Mouse (Mus musculus): ENCODE results near the gene Fopnl. TPM values are rescaled to one million over a fixed set of nuclear protein-coding genes. Genes with fewer than 3 reads are reported as not detected.
A peak's percentile ranks its signal among the peaks of the same experiment; 100 is the strongest.

Gene Fopnl
- total and polyA plus RNA-seq, 2 experiments from 2014 or later, result 83.8 to 206 TPM

- H3K4me1 ChIP-seq (ENCODE audit: insufficient read depth, low read length), result no peaks in the 10 kb centered on the region
- H3K36me3 ChIP-seq (ENCODE audit: insufficient read depth, low read length), result no peaks in the 10 kb centered on the region
- H3K4me3 ChIP-seq (ENCODE audit: low read length), result no peak overlapping the region
- no peaks in the 10 kb centered on the region for H3K9me3 ChIP-seq (ENCODE audit: low read length)
- no peak overlapping the region for H3K9ac ChIP-seq (replicated peaks; ENCODE audit: low read length)
- ATAC-seq (no peak), DNase-seq (ENCODE audit: low spot score) (no peak)
- TF ChIP-seq CTCF (IDR thresholded peaks at IDR 0.05; ENCODE audit: low read depth), result no peak
- no peak overlapping the region for H3K4me2 ChIP-seq (ENCODE audit: low read depth, low read length)
- H3K27ac ChIP-seq, result no peak overlapping the region
- 71% methylated on average over 3 of the region's 3 CpGs for WGBS
- no peaks in the 10 kb centered on the region for H3K27me3 ChIP-seq (ENCODE audit: insufficient read depth, low read length)
These were observed 27.8 kb upstream of the Fopnl start for GRCm38 (mm10) chr16:14344967-14345366.

- no peaks in the 10 kb centered on the region for H3K4me1 ChIP-seq (ENCODE audit: insufficient read depth, low read length)
- no peak for TF ChIP-seq CTCF (IDR thresholded peaks at IDR 0.05; ENCODE audit: low read depth)
- no peak overlapping the region for H3K9ac ChIP-seq (replicated peaks; ENCODE audit: low read length)
- no peaks in the 10 kb centered on the region for H3K27me3 ChIP-seq (ENCODE audit: insufficient read depth, low read length)
- H3K4me3 ChIP-seq (ENCODE audit: low read length), result no peak overlapping the region
- no peaks in the 10 kb centered on the region for H3K36me3 ChIP-seq (ENCODE audit: insufficient read depth, low read length)
- no peak overlapping the region for H3K27ac ChIP-seq
- no peak overlapping the region for H3K4me2 ChIP-seq (ENCODE audit: low read depth, low read length)
- H3K9me3 ChIP-seq (ENCODE audit: low read length), result no peaks in the 10 kb centered on the region
- DNase-seq (ENCODE audit: low spot score) (no peak), ATAC-seq (no peak)
- WGBS, result 72% methylated on average over 1 of the region's 1 CpGs
These were observed 11.0 kb upstream of the Fopnl start for GRCm38 (mm10) chr16:14328156-14328555.

GRCm38 (mm10) chr16:14320494-14320893 is 3.3 kb upstream of the Fopnl start:
- Histone ChIP-seq H3K9me3 (ENCODE audit: low read length) (no peaks in the 10 kb centered on the region), H3K4me3 (ENCODE audit: low read length) (no peak overlapping the region), H3K27me3 (ENCODE audit: insufficient read depth, low read length) (no peaks in the 10 kb centered on the region), H3K4me1 (ENCODE audit: insufficient read depth, low read length) (peaks cover 9% of the 10 kb centered on the region), H3K9ac (replicated peaks; ENCODE audit: low read length) (no peak overlapping the region), H3K27ac (no peak overlapping the region), H3K36me3 (ENCODE audit: insufficient read depth, low read length) (no peaks in the 10 kb centered on the region), H3K4me2 (ENCODE audit: low read depth, low read length) (no peak overlapping the region)
- no peak for TF ChIP-seq CTCF (IDR thresholded peaks at IDR 0.05; ENCODE audit: low read depth)
- ATAC-seq (no peak), DNase-seq (ENCODE audit: low spot score) (no peak)
- WGBS, result 38% methylated on average over 1 of the region's 1 CpGs

GRCm38 (mm10) chr16:14319681-14320080 is 2.5 kb upstream of the Fopnl start:
- ATAC-seq (no peak), DNase-seq (ENCODE audit: low spot score) (no peak)
- Histone ChIP-seq H3K4me3 (ENCODE audit: low read length) (no peak overlapping the region), H3K36me3 (ENCODE audit: insufficient read depth, low read length) (no peaks in the 10 kb centered on the region), H3K9me3 (ENCODE audit: low read length) (no peaks in the 10 kb centered on the region), H3K4me2 (ENCODE audit: low read depth, low read length) (no peak overlapping the region), H3K9ac (replicated peaks; ENCODE audit: low read length) (no peak overlapping the region), H3K4me1 (ENCODE audit: insufficient read depth, low read length) (peaks cover 11% of the 10 kb centered on the region), H3K27me3 (ENCODE audit: insufficient read depth, low read length) (no peaks in the 10 kb centered on the region), H3K27ac (no peak overlapping the region)
- 83% methylated on average over 3 of the region's 3 CpGs for WGBS
- no peak for TF ChIP-seq CTCF (IDR thresholded peaks at IDR 0.05; ENCODE audit: low read depth)

GRCm38 (mm10) chr16:14312914-14313313 is 4.3 kb downstream of the Fopnl start:
- H3K9ac ChIP-seq (replicated peaks; ENCODE audit: low read length), result no peak overlapping the region
- H3K4me3 ChIP-seq (ENCODE audit: low read length), result no peak overlapping the region
- H3K9me3 ChIP-seq (ENCODE audit: low read length), result no peaks in the 10 kb centered on the region
- no peak overlapping the region for H3K4me2 ChIP-seq (ENCODE audit: low read depth, low read length)
- TF ChIP-seq CTCF (IDR thresholded peaks at IDR 0.05; ENCODE audit: low read depth), result no peak
- ATAC-seq (no peak), DNase-seq (ENCODE audit: low spot score) (no peak)
- WGBS, result 90% methylated on average over 7 of the region's 7 CpGs
- peaks cover 11% of the 10 kb centered on the region for H3K4me1 ChIP-seq (ENCODE audit: insufficient read depth, low read length)
- H3K27ac ChIP-seq, result no peak overlapping the region
- H3K36me3 ChIP-seq (ENCODE audit: insufficient read depth, low read length), result peaks cover 14% of the 10 kb centered on the region; the same call in 1 of the 2 replicates
- H3K27me3 ChIP-seq (ENCODE audit: insufficient read depth, low read length), result no peaks in the 10 kb centered on the region

- no peaks in the 10 kb centered on the region for H3K27me3 ChIP-seq (ENCODE audit: insufficient read depth, low read length)
- DNase-seq (ENCODE audit: low spot score), result peak; percentile 71
- H3K27ac ChIP-seq, result no peak overlapping the region
- WGBS, result 51% methylated on average over 6 of the region's 6 CpGs
- ATAC-seq, result no peak
- no peak overlapping the region for H3K4me2 ChIP-seq (ENCODE audit: low read depth, low read length)
- no peak overlapping the region for H3K4me3 ChIP-seq (ENCODE audit: low read length)
- peaks cover 10% of the 10 kb centered on the region for H3K4me1 ChIP-seq (ENCODE audit: insufficient read depth, low read length)
- TF ChIP-seq CTCF (IDR thresholded peaks at IDR 0.05; ENCODE audit: low read depth), result peak; percentile 79
- H3K9me3 ChIP-seq (ENCODE audit: low read length), result no peaks in the 10 kb centered on the region
- H3K36me3 ChIP-seq (ENCODE audit: insufficient read depth, low read length), result peaks cover 22% of the 10 kb centered on the region
- H3K9ac ChIP-seq (replicated peaks; ENCODE audit: low read length), result no peak overlapping the region
These were observed 5.8 kb downstream of the Fopnl start for GRCm38 (mm10) chr16:14311371-14311770.

- peaks cover 24% of the 10 kb centered on the region for H3K36me3 ChIP-seq (ENCODE audit: insufficient read depth, low read length)
- no peak overlapping the region for H3K4me3 ChIP-seq (ENCODE audit: low read length)
- 75% methylated on average over 3 of the region's 3 CpGs for WGBS
- no peaks in the 10 kb centered on the region for H3K27me3 ChIP-seq (ENCODE audit: insufficient read depth, low read length)
- H3K4me2 ChIP-seq (ENCODE audit: low read depth, low read length), result no peak overlapping the region
- H3K4me1 ChIP-seq (ENCODE audit: insufficient read depth, low read length), result no peaks in the 10 kb centered on the region
- no peaks in the 10 kb centered on the region for H3K9me3 ChIP-seq (ENCODE audit: low read length)
- TF ChIP-seq CTCF (IDR thresholded peaks at IDR 0.05; ENCODE audit: low read depth), result no peak
- DNase-seq (ENCODE audit: low spot score) (no peak), ATAC-seq (no peak)
- no peak overlapping the region for H3K9ac ChIP-seq (replicated peaks; ENCODE audit: low read length)
- no peak overlapping the region for H3K27ac ChIP-seq
These were observed 7.4 kb downstream of the Fopnl start for GRCm38 (mm10) chr16:14309833-14310232.

Measured in hindbrain, postnatal 0 days (tissue).